Mouse (Mus musculus) bone marrow, adult 2 months (tissue): ENCODE measurements around the gene Wdr18. TPM values are rescaled to one million over a fixed set of nuclear protein-coding genes. Genes with fewer than 3 reads are reported as not detected.

Source experiments
- H3K27ac ChIP-seq: fragments of 200-500 bp; 2 replicates; pipeline ENCODE4 v1.5.1; 2012; ENCODE audit warnings: low read depth, mild to moderate bottlenecking, control low read depth, inconsistent platforms, low read length; ENCODE audit not compliant: control insufficient read depth, poor library complexity, insufficient read depth
- H3K4me1 ChIP-seq: fragments of 200-500 bp; 2 replicates; pipeline ENCODE4 v1.6.1; 2011; ENCODE audit warnings: low read length; ENCODE audit not compliant: control insufficient read depth, insufficient read depth
- H3K4me3 ChIP-seq: fragments of 200-500 bp; replicated peaks from 2 replicates; pipeline ENCODE3; 2011; ENCODE audit warnings: mild to moderate bottlenecking, low read depth, low read length, control low read depth; ENCODE audit not compliant: control insufficient read depth
- CTCF ChIP-seq: fragments of 200-500 bp; IDR thresholded peaks from 2 replicates; pipeline ENCODE4 v1.5.1; 2011; ENCODE audit warnings: low read length, control low read depth; ENCODE audit not compliant: control insufficient read depth, insufficient read depth
- POLR2A ChIP-seq: fragments of 200-500 bp; IDR thresholded peaks from 2 replicates; pipeline ENCODE4 v1.6.1; 2011; ENCODE audit warnings: low read depth, mild to moderate bottlenecking, control low read depth, low read length, borderline replicate concordance; ENCODE audit not compliant: control insufficient read depth
- WGBS: fragments of 180-500 bp; shearing (Covaris S2); methylation state at CpG from one replicate; pipeline ENCODE4 v1.1.7; 2018; 5-methylcytosine and 5-hydroxymethylcytosine counted together
- polyA plus RNA-seq: library from polyadenylated mRNA; stranded (reverse); fragments of >200 nt; gene quantifications from 2 replicates; pipeline ENCODE4 v1.2.4, GENCODE M21; 2011; ENCODE audit warnings: low replicate concordance; ENCODE audit not compliant: missing spikeins, insufficient read depth, insufficient read length

Wdr18 gene
- polyA plus RNA-seq, 1 experiment: 43.3 TPM

GRCm38 (mm10) chr10:80016931-80017330 is 57.0 kb downstream of the Wdr18 start:
- Histone ChIP-seq H3K4me1 (peaks cover 7% of the 10 kb centered on the region), H3K27ac (peak overlapping the region; percentile 89), H3K4me3 (peak overlapping the region; percentile 92)
- TF ChIP-seq POLR2A (no peak), CTCF (no peak)
- WGBS: 3% methylated on average over 10 of the region's 10 CpGs

- H3K27ac ChIP-seq: peak overlapping the region; percentile 98
- peaks cover 8% of the 10 kb centered on the region for H3K4me1 ChIP-seq
- WGBS: 4% methylated on average over 3 of the region's 3 CpGs
- TF ChIP-seq POLR2A (no peak), CTCF (no peak)
- H3K4me3 ChIP-seq: peak overlapping the region; percentile 92
These were observed 57.4 kb downstream of the Wdr18 start for GRCm38 (mm10) chr10:80017361-80017760.

GRCm38 (mm10) chr10:80017771-80018170 is 57.8 kb downstream of the Wdr18 start:
- H3K4me3 ChIP-seq: peak overlapping the region; percentile 81
- H3K4me1 ChIP-seq: peaks cover 8% of the 10 kb centered on the region
- H3K27ac ChIP-seq: peak overlapping the region; percentile 98
- WGBS: 7% methylated on average over 14 of the region's 14 CpGs
- TF ChIP-seq POLR2A (no peak; the same call in 1 of the 2 replicates), CTCF (0 out of 2 replicates have a peak, but pooled peaks have one; percentile 17)

- 6% methylated on average over 15 of the region's 15 CpGs for WGBS
- Histone ChIP-seq H3K4me3 (peak overlapping the region; percentile 82), H3K27ac (peak overlapping the region; percentile 92), H3K4me1 (peaks cover 8% of the 10 kb centered on the region)
- TF ChIP-seq CTCF: 0 out of 2 replicates have a peak, but pooled peaks have one; percentile 13
- peak; percentile 40; the same call in 1 of the 2 replicates for TF ChIP-seq POLR2A
These were observed 58.9 kb downstream of the Wdr18 start for GRCm38 (mm10) chr10:80018739-80019297.

GRCm38 (mm10) chr10:80019471-80020131 is 59.6 kb downstream of the Wdr18 start:
- TF ChIP-seq POLR2A: no peak
- TF ChIP-seq CTCF: no peak
- Histone ChIP-seq H3K4me1 (peaks cover 10% of the 10 kb centered on the region), H3K4me3 (peak overlapping the region; percentile 60), H3K27ac (peak overlapping the region; percentile 92)
- WGBS: 73% methylated on average over 20 of the region's 20 CpGs

Other genes starting within 250 kb of the Wdr18 start
- gene Hcn2, start 243.5 kb upstream of the Wdr18 start, polyA plus RNA-seq: 0.31 TPM in 1 of 2 replicates, not detected in the other
- gene Polrmt, start 213.6 kb upstream of the Wdr18 start, polyA plus RNA-seq: 20.0 and 29.6 TPM in 2 replicates
- not detected in 2 replicates for gene Fgf22, start 205.1 kb upstream of the Wdr18 start, polyA plus RNA-seq
- gene Rnf126, start 193.2 kb upstream of the Wdr18 start, polyA plus RNA-seq: 26.5 and 42.8 TPM in 2 replicates
- gene Fstl3, start 182.9 kb upstream of the Wdr18 start, polyA plus RNA-seq: 1.0 and 1.8 TPM in 2 replicates
- gene Prss57, start 169.2 kb upstream of the Wdr18 start, polyA plus RNA-seq: 13.1 and 40.0 TPM in 2 replicates
- 19.7 and 36.1 TPM in 2 replicates for gene Palm, start 166.6 kb upstream of the Wdr18 start, polyA plus RNA-seq
- not detected in 2 replicates for gene Misp, start 139.2 kb upstream of the Wdr18 start, polyA plus RNA-seq
- gene Ptbp1, start 105.7 kb upstream of the Wdr18 start, polyA plus RNA-seq: 113 and 188 TPM in 2 replicates
- gene Prtn3, start 85.7 kb upstream of the Wdr18 start, polyA plus RNA-seq: 143 and 259 TPM in 2 replicates
- gene Plppr3, start 85.5 kb upstream of the Wdr18 start, polyA plus RNA-seq: 16.4 and 32.4 TPM in 2 replicates
- gene Elane, start 73.9 kb upstream of the Wdr18 start, polyA plus RNA-seq: 102 and 162 TPM in 2 replicates
- gene Cfd, start 69.3 kb upstream of the Wdr18 start, polyA plus RNA-seq: 20.0 TPM in 1 of 2 replicates, not detected in the other
- 12.3 and 19.2 TPM in 2 replicates for gene Med16, start 51.2 kb upstream of the Wdr18 start, polyA plus RNA-seq
- not detected in 2 replicates for gene Gm26602, start 49.3 kb upstream of the Wdr18 start, polyA plus RNA-seq
- 1.5 TPM in 1 of 2 replicates, not detected in the other for gene Kiss1r, start 43.2 kb upstream of the Wdr18 start, polyA plus RNA-seq
- 182 and 197 TPM in 2 replicates for gene R3hdm4, start 38.9 kb upstream of the Wdr18 start, polyA plus RNA-seq
- 12.4 and 27.6 TPM in 2 replicates for gene Arid3a, start 33.1 kb upstream of the Wdr18 start, polyA plus RNA-seq
- not detected in 2 replicates for gene Grin3b, start 10.6 kb downstream of the Wdr18 start, polyA plus RNA-seq
- gene Tmem259, start 24.2 kb downstream of the Wdr18 start, polyA plus RNA-seq: 78.6 and 131 TPM in 2 replicates
- 41.7 and 92.4 TPM in 2 replicates for gene Cnn2, start 28.4 kb downstream of the Wdr18 start, polyA plus RNA-seq
- gene Abca7, start 36.3 kb downstream of the Wdr18 start, polyA plus RNA-seq: 54.3 and 96.9 TPM in 2 replicates
- 111 and 291 TPM in 2 replicates for gene Arhgap45, start 56.5 kb downstream of the Wdr18 start, polyA plus RNA-seq
- gene Polr2e, start 79.6 kb downstream of the Wdr18 start, polyA plus RNA-seq: 35.6 and 44.5 TPM in 2 replicates
- gene Gpx4, start 87.0 kb downstream of the Wdr18 start, polyA plus RNA-seq: 948 and 2,392 TPM in 2 replicates
- gene Sbno2, start 145.4 kb downstream of the Wdr18 start, polyA plus RNA-seq: 37.6 and 83.8 TPM in 2 replicates
- 197 and 344 TPM in 2 replicates for gene Stk11, start 155.7 kb downstream of the Wdr18 start, polyA plus RNA-seq
- gene Atp5d, start 178.5 kb downstream of the Wdr18 start, polyA plus RNA-seq: 131 and 178 TPM in 2 replicates
- gene Cbarp, start 180.7 kb downstream of the Wdr18 start, polyA plus RNA-seq: 3.4 and 3.7 TPM in 2 replicates
- gene Midn, start 188.1 kb downstream of the Wdr18 start, polyA plus RNA-seq: 36.0 and 53.2 TPM in 2 replicates
- 200 and 277 TPM in 2 replicates for gene Cirbp, start 205.8 kb downstream of the Wdr18 start, polyA plus RNA-seq
- gene 1600002K03Rik, start 212.8 kb downstream of the Wdr18 start, polyA plus RNA-seq: 8.8 and 23.7 TPM in 2 replicates
- gene Efna2, start 219.3 kb downstream of the Wdr18 start, polyA plus RNA-seq: 0.70 TPM in 1 of 2 replicates, not detected in the other